Mouse (Mus musculus) intestine, embryonic 14.5 days (tissue): ENCODE measurements around the gene Pax5. TPM values are rescaled to one million over a fixed set of nuclear protein-coding genes. Genes with fewer than 3 reads are reported as not detected.

ENCODE experiments used
- ATAC-seq: fragments of 200-750 bp; cut with Nextera tagmentation; replicated peaks from 2 replicates; pipeline ENCODE4 v1.8.0; 2017; ENCODE audit warnings: low read depth, moderate number of reproducible peaks, moderate TSS enrichment, moderate library complexity; ENCODE audit not compliant: low FRiP score, low TSS enrichment
- DNase-seq: peaks from one replicate; pipeline ENCODE4 v3.0.0-alpha.2; 2018; ENCODE audit warnings: low spot score
- H3K27ac ChIP-seq: fragments of 300-500 bp; sonication (generic); 2 replicates; pipeline ENCODE4 v1.5.1; 2014; ENCODE audit warnings: low read depth, mild to moderate bottlenecking, control low read depth
- H3K27me3 ChIP-seq: fragments of 300-500 bp; sonication (generic); replicated peaks from 2 replicates; pipeline ENCODE4 v1.6.1; 2014; ENCODE audit warnings: low read length, control low read depth; ENCODE audit not compliant: control insufficient read depth, insufficient read depth
- H3K36me3 ChIP-seq: fragments of 300-500 bp; sonication (generic); 2 replicates; pipeline ENCODE4 v1.6.1; 2014; ENCODE audit warnings: low read length, control low read depth; ENCODE audit not compliant: control insufficient read depth, insufficient read depth
- H3K4me1 ChIP-seq: fragments of 300-500 bp; sonication (generic); replicated peaks from 2 replicates; pipeline ENCODE4 v1.6.1; 2014; ENCODE audit warnings: low read length, control low read depth, mixed read lengths; ENCODE audit not compliant: control insufficient read depth, insufficient read depth
- H3K4me2 ChIP-seq: fragments of 300-500 bp; sonication (generic); 2 replicates; pipeline ENCODE4 v1.6.1; 2014; ENCODE audit warnings: low read length
- H3K4me3 ChIP-seq: fragments of 300-500 bp; sonication (generic); 2 replicates; pipeline ENCODE4 v1.5.1; 2014; ENCODE audit warnings: low read depth, low read length, control low read depth, mixed read lengths
- H3K9ac ChIP-seq: fragments of 300-500 bp; sonication (generic); 2 replicates; pipeline ENCODE4 v1.6.1; 2014; ENCODE audit warnings: mild to moderate bottlenecking, low read length
- H3K9me3 ChIP-seq: fragments of 300-500 bp; sonication (generic); 2 replicates; pipeline ENCODE4 v1.6.1; 2016; ENCODE audit warnings: low read length, control low read depth; ENCODE audit not compliant: control insufficient read depth
- WGBS: fragments of 180-500 bp; shearing (Covaris S2); extraction: QIAGEN DNeasy Blood & Tissue Kit; methylation state at CpG from one replicate; pipeline ENCODE4 v1.1.7; 2014; 5-methylcytosine and 5-hydroxymethylcytosine counted together
- microRNA-seq: library from miRNA; unstranded; fragments of <30 nt; microRNA quantifications from one replicate; pipeline ENCODE4, GENCODE M21; 2016
- polyA plus RNA-seq: library from polyadenylated mRNA; unstranded; fragments of >200 nt; fragmentation: Nextera tagmentation; extraction: Ambion mirVana; gene quantifications from 2 replicates; pipeline ENCODE4 v1.2.1, GENCODE M21; 2014

Gene Pax5
- polyA plus RNA-seq, 1 experiment from 2014 or later: not detected

DNA sequence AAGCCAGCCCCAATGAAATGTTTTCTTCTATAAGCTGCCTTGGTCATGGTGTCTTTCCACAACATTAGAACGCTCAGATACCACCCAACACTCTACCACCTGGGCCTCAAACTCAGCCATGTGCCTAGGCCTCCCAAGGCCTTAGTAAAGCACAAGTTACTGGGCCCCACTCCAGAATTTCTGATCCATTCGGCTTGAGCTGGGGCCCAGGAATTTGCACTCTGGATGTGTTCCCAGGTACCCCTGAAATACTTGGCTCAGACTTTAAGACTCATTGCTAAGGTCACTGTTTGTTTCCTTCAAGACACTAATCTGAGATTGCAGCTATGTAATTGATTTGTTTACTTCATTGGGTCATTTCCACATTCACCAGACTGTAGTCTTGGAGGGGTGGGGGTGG, 214.5 kb downstream of the Pax5 start:
- no peaks in the 10 kb centered on the region for H3K9me3 ChIP-seq
- H3K36me3 ChIP-seq: no peaks in the 10 kb centered on the region
- no peak overlapping the region for H3K27ac ChIP-seq
- H3K9ac ChIP-seq: no peak overlapping the region
- H3K4me3 ChIP-seq: no peak overlapping the region
- no peak overlapping the region for H3K4me2 ChIP-seq
- H3K4me1 ChIP-seq: no peaks in the 10 kb centered on the region
- H3K27me3 ChIP-seq: no peaks in the 10 kb centered on the region
- WGBS: 65% methylated on average over 2 of the region's 2 CpGs
- no peak for ATAC-seq
- DNase-seq: no peak

DNA sequence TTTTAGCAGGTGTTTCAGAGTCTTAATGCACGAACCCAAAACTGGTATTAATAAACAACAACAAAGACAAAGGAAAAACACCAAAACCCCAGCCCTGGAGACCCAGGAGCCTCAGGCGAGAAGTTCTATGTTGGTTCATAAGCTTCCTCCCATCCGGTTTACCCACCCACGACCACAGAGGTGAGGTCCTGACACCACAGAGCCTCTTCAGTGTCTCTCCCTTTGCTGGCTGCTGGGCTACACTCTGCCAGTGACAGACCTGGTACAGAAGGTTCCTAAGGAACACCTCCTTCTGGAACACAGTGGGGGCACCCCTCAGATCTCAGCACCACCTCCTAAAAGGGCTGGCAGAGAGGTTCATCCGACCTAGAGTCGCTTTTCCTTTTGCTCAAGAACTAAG, 216.5 kb downstream of the Pax5 start:
- ATAC-seq: no peak
- Histone ChIP-seq H3K9ac (no peak overlapping the region), H3K27me3 (no peaks in the 10 kb centered on the region), H3K4me2 (no peak overlapping the region), H3K27ac (no peak overlapping the region), H3K4me1 (no peaks in the 10 kb centered on the region), H3K36me3 (no peaks in the 10 kb centered on the region), H3K9me3 (no peaks in the 10 kb centered on the region), H3K4me3 (no peak overlapping the region)
- no peak for DNase-seq
- WGBS: 68% methylated on average over 6 of the region's 6 CpGs

GRCm38 (mm10) chr4:44490872-44491271, 219.4 kb downstream of the Pax5 start:
- Histone ChIP-seq H3K27me3 (no peaks in the 10 kb centered on the region), H3K4me1 (no peaks in the 10 kb centered on the region), H3K9ac (no peak overlapping the region), H3K4me3 (no peak overlapping the region), H3K9me3 (no peaks in the 10 kb centered on the region), H3K27ac (no peak overlapping the region), H3K4me2 (no peak overlapping the region), H3K36me3 (no peaks in the 10 kb centered on the region)
- DNase-seq (no peak), ATAC-seq (no peak)
- WGBS: 75% methylated on average over 6 of the region's 6 CpGs

- no peaks in the 10 kb centered on the region for H3K36me3 ChIP-seq
- no peaks in the 10 kb centered on the region for H3K4me1 ChIP-seq
- H3K27me3 ChIP-seq: no peaks in the 10 kb centered on the region
- H3K9me3 ChIP-seq: no peaks in the 10 kb centered on the region
- no peak overlapping the region for H3K9ac ChIP-seq
- DNase-seq (no peak), ATAC-seq (no peak)
- no peak overlapping the region for H3K4me3 ChIP-seq
- H3K4me2 ChIP-seq: no peak overlapping the region
- WGBS: 23% methylated on average over 8 of the region's 8 CpGs
- no peak overlapping the region for H3K27ac ChIP-seq
Observed at GRCm38 (mm10) chr4:44488702-44489101, 221.6 kb downstream of the Pax5 start.

GRCm38 (mm10) chr4:44488219-44488618, 222.1 kb downstream of the Pax5 start:
- Histone ChIP-seq H3K4me1 (no peaks in the 10 kb centered on the region), H3K36me3 (no peaks in the 10 kb centered on the region), H3K4me3 (no peak overlapping the region), H3K27me3 (no peaks in the 10 kb centered on the region), H3K9me3 (no peaks in the 10 kb centered on the region), H3K9ac (no peak overlapping the region), H3K4me2 (no peak overlapping the region), H3K27ac (no peak overlapping the region)
- DNase-seq (no peak), ATAC-seq (no peak)
- WGBS: 78% methylated on average over 8 of the region's 8 CpGs

DNA sequence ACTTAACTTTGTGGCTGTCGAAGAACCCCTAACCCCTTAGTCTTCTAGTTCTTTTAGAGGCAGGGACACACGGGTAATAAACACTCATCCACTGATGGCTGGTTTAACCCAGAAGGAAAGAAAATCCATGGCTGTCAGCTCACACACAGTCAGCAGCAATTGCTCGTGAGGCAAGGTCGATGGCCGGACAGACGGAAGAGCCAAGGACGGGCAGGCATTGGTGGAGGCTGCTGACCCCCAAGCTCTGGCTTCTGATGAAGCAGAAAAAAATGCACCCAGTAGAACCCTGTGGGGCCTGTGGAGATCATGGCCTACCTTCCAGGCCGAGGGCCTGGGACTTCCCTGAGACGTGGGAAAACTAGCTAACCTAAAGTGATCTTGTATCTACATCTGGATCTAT, 227.4 kb downstream of the Pax5 start:
- no peaks in the 10 kb centered on the region for H3K4me1 ChIP-seq
- H3K9me3 ChIP-seq: no peaks in the 10 kb centered on the region
- H3K27me3 ChIP-seq: no peaks in the 10 kb centered on the region
- H3K4me2 ChIP-seq: no peak overlapping the region
- no peak for ATAC-seq
- H3K4me3 ChIP-seq: no peak overlapping the region
- H3K36me3 ChIP-seq: no peaks in the 10 kb centered on the region
- no peak overlapping the region for H3K27ac ChIP-seq
- no peak for DNase-seq
- WGBS: 84% methylated on average over 9 of the region's 9 CpGs
- no peak overlapping the region for H3K9ac ChIP-seq

- no peak overlapping the region for H3K27ac ChIP-seq
- no peak overlapping the region for H3K9ac ChIP-seq
- no peak for ATAC-seq
- DNase-seq: no peak
- 100% methylated on average over 1 of the region's 1 CpGs for whole genome bisulfite sequencing
- H3K36me3 ChIP-seq: no peaks in the 10 kb centered on the region
- H3K4me3 ChIP-seq: no peak overlapping the region
- H3K9me3 ChIP-seq: no peaks in the 10 kb centered on the region
- H3K4me1 ChIP-seq: no peaks in the 10 kb centered on the region
- no peak overlapping the region for H3K4me2 ChIP-seq
- no peaks in the 10 kb centered on the region for H3K27me3 ChIP-seq
Observed at GRCm38 (mm10) chr4:44479755-44480154, 230.5 kb downstream of the Pax5 start.

Small RNAs within 50 kb of the gene (microRNA-seq; reads per million reads assigned to microRNA genes)
- not detected for gene Mir5120

Other genes with a start within 250 kb of the Pax5 start
- 44.7 and 45.6 TPM in 2 replicates for gene Zcchc7, start 45.4 kb upstream of the Pax5 start, polyA plus RNA-seq